Mouse (Mus musculus) midbrain, embryonic 11.5 days (tissue): ENCODE measurements around the gene Stkld1. TPM values are rescaled to one million over a fixed set of nuclear protein-coding genes. Genes with fewer than 3 reads are reported as not detected.
A peak's percentile ranks its signal among the peaks of the same experiment; 100 is the strongest.
"Not testable (repeated sequence)": the region's sequence is repeated elsewhere in the genome, so short reads cannot be mapped to it uniquely, and the experiment has no call there.

Source experiments
- ATAC-seq: fragments of 200-750 bp; cut with Nextera tagmentation; 2 replicates; pipeline ENCODE4 v1.8.0; 2017; ENCODE audit warnings: moderate TSS enrichment, moderate library complexity; ENCODE audit not compliant: low FRiP score
- DNase-seq: peaks from one replicate; pipeline ENCODE4 v3.0.0; 2015; ENCODE audit warnings: low spot score; ENCODE audit errors: missing footprints
- H3K27ac ChIP-seq: fragments of 300-500 bp; sonication (generic); 2 replicates; pipeline ENCODE4 v1.5.1; 2014; ENCODE audit warnings: low read depth, low read length
- H3K27me3 ChIP-seq: fragments of 300-500 bp; sonication (generic); 2 replicates; pipeline ENCODE4 v1.6.1; 2014; ENCODE audit warnings: mild to moderate bottlenecking, low read length, moderate library complexity, mixed read lengths; ENCODE audit not compliant: control insufficient read depth, insufficient read depth
- H3K36me3 ChIP-seq: fragments of 300-500 bp; sonication (generic); 2 replicates; pipeline ENCODE4 v1.6.1; 2014; ENCODE audit warnings: mild to moderate bottlenecking, low read length, moderate library complexity, mixed read lengths; ENCODE audit not compliant: control insufficient read depth, insufficient read depth
- H3K4me1 ChIP-seq: fragments of 300-500 bp; sonication (generic); 2 replicates; pipeline ENCODE4 v1.6.1; 2014; ENCODE audit warnings: low read length; ENCODE audit not compliant: control insufficient read depth, insufficient read depth
- H3K4me2 ChIP-seq: fragments of 300-500 bp; sonication (generic); 2 replicates; pipeline ENCODE4 v1.6.1; 2014; ENCODE audit warnings: mild to moderate bottlenecking, moderate library complexity
- H3K4me3 ChIP-seq: fragments of 300-500 bp; sonication (generic); 2 replicates; pipeline ENCODE4 v1.5.1; 2014; ENCODE audit warnings: low read depth, low read length
- H3K9ac ChIP-seq: fragments of 300-500 bp; sonication (generic); 2 replicates; pipeline ENCODE4 v1.6.1; 2014; ENCODE audit warnings: low read length
- H3K9me3 ChIP-seq: fragments of 300-500 bp; sonication (generic); 2 replicates; pipeline ENCODE4 v1.6.1; 2016; ENCODE audit warnings: low read length; ENCODE audit not compliant: control insufficient read depth
- whole genome bisulfite sequencing: fragments of 180-500 bp; shearing (Covaris S2); extraction: QIAGEN DNeasy Blood & Tissue Kit; methylation state at CpG from one replicate; pipeline ENCODE4 v1.1.7; 2014; 5-methylcytosine and 5-hydroxymethylcytosine counted together
- polyA plus RNA-seq: library from polyadenylated mRNA; unstranded; fragments of >200 nt; fragmentation: Nextera tagmentation; extraction: Ambion mirVana; gene quantifications from 2 replicates; pipeline ENCODE4 v1.2.1, GENCODE M21; 2014

Stkld1 gene
- 0.07 TPM in 1 of 2 replicates, not detected in the other for polyA plus RNA-seq

DNA sequence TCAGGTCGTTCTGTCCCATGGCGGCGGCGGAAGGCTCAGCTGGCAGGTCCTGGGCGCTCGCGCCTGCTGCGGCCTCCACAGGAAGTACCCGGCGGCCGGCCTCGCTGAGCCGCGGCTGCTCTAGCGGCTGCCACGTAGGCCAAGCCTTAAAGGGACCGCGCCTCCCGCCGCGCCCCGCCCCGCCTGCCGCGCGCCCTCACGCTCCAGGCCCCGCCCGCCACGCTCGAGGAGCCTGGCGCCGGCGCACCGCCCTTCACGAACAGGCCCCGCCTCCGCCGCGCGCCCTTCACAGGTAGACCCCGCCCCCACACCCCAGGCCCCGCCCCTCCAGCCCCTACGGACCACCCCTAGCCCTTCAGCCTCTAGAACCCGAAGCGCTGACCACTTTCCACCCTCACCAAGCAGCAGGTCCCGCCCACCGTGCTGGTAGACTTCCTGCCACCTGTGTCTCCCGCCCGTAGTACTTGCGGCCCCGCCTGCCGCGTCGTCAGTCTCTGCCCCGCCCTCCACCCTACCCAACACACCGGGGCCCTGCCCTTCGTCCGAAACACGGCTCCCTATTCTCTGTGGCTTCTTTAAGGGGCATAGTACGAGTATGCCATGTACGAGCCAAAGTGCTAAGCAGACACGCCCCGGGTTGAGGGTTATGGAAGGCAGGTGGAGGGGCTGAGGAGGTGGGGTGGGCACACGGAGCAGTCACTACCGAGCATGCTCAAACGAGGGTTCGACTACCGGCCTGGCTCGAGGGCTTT lies at the start of gene Stkld1, which contains the start of gene Surf4:
Stkld1 (plus strand) TSS at position 744 of the 752 bp plus-strand sequence.
Surf4 (minus strand) TSS at position 625 of the 752 bp plus-strand sequence.
- Histone ChIP-seq H3K36me3 (no peaks in the 10 kb centered on the region), H3K4me3 (peak within 1 kb of the TSS; percentile 97), H3K4me1 (peaks cover 8% of the 10 kb centered on the region), H3K4me2 (peak within 1 kb of the TSS; percentile 86), H3K27me3 (no peaks in the 10 kb centered on the region), H3K9ac (peak within 1 kb of the TSS; percentile 97), H3K9me3 (no peaks in the 10 kb centered on the region), H3K27ac (peak within 1 kb of the TSS; percentile 68)
- ATAC-seq (peak; percentile 96), DNase-seq (peak; percentile 99)
- WGBS = 1% methylated on average over 43 of the region's 70 CpGs

DNA sequence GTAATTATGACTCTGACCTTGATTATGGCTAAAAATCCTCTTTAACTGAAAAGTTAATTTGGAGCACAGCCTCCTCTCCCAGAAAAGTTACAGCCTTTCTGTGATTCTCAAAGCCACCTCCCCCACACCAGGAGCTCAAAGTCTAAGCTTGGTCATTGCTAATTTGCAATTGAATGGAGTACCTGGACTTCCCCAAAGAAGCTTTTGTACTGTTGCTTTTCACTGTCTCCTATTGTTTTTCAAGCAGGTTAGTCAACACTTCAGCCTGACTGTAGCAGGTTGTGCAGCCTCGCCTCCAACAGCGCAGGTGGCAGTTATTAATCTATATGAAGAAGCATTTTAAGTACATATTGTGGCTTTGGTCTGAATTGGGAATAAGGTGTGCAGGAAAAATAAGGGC lies 48.3 kb upstream of the Stkld1 start:
- 75% methylated on average over 2 of the region's 2 CpGs for WGBS
- not testable (repeated sequence) for H3K9ac ChIP-seq, H3K4me2 ChIP-seq, H3K4me1 ChIP-seq, H3K27ac ChIP-seq, ATAC-seq, H3K9me3 ChIP-seq, DNase-seq, H3K4me3 ChIP-seq, H3K27me3 ChIP-seq, H3K36me3 ChIP-seq

DNA sequence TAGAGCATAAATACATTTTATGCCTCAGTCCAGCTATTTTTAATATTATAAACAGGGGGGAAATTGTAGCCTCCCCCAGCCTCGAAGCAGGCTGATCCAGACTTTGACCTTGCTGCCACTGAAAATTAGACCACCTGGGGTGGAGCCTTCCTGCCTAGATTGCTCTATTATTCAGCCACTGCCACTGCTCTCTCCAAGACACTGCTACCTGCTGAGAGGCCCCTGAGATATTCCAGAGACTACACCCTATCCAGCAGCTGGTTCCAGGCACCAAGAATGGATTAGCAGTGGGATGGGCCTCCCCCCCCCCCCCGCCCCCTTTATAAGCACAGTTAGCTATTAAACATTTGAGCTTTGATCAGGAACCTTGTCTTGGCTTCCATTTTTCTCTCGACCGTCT lies 47.7 kb upstream of the Stkld1 start:
- WGBS = 56% methylated on average over 4 of the region's 4 CpGs
- not testable (repeated sequence) for H3K27me3 ChIP-seq, ATAC-seq, H3K4me3 ChIP-seq, H3K4me2 ChIP-seq, H3K27ac ChIP-seq, H3K9ac ChIP-seq, H3K4me1 ChIP-seq, H3K36me3 ChIP-seq, H3K9me3 ChIP-seq, DNase-seq

DNA sequence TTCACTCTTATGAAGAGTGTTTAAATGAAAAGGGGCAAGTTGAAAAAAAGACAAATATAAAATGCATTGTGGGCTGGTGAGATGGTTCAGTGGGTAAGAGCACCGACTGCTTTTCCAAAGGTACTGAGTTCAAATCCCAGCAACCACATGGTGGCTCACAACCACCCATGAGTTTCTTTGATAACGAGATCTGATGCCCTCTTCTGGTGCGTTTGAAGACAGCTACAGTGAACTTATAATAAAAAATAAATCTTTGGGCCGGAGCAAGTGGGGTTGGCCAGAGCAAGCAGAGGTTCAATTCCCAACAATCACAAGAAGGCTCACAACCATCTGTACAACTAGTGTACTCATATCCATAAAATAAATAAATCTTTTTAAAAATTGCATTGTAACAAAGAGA lies 37.9 kb upstream of the Stkld1 start:
- WGBS = 90% methylated on average over 4 of the region's 4 CpGs
- peaks cover 36% of the 10 kb centered on the region for H3K36me3 ChIP-seq
- H3K27ac ChIP-seq = no peak overlapping the region
- no peak for ATAC-seq
- no peak for DNase-seq
- no peak overlapping the region for H3K4me2 ChIP-seq
- H3K4me3 ChIP-seq = no peak overlapping the region
- H3K9ac ChIP-seq = no peak overlapping the region
- H3K27me3 ChIP-seq = no peaks in the 10 kb centered on the region
- H3K4me1 ChIP-seq = no peaks in the 10 kb centered on the region
- H3K9me3 ChIP-seq = no peaks in the 10 kb centered on the region

DNA sequence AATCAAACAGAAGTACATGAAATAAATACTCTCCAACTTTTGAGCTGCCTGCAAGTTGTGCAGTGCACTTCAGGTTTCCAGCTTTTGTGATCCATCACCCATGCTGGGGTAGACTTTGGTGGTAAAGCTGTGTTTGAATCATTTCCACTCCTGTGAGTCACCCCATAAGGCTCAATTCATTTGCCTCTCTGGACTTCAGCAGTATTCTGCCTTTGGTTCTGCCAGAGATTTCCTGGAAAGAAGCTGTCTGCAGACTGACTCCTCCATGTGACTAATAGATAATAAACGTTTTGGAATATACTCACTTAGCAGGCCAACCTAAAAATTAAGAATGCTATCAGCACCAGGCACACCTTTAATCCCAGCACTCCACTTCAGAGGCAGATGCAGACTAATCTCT lies 33.1 kb upstream of the Stkld1 start:
- Histone ChIP-seq H3K4me3 (no peak overlapping the region), H3K27ac (no peak overlapping the region), H3K27me3 (no peaks in the 10 kb centered on the region), H3K4me1 (peaks cover 18% of the 10 kb centered on the region), H3K9ac (no peak overlapping the region), H3K9me3 (no peaks in the 10 kb centered on the region), H3K4me2 (no peak overlapping the region), H3K36me3 (peaks cover 17% of the 10 kb centered on the region)
- no peak for DNase-seq
- no peak for ATAC-seq
- 71% methylated on average over 1 of the region's 1 CpGs for WGBS

DNA sequence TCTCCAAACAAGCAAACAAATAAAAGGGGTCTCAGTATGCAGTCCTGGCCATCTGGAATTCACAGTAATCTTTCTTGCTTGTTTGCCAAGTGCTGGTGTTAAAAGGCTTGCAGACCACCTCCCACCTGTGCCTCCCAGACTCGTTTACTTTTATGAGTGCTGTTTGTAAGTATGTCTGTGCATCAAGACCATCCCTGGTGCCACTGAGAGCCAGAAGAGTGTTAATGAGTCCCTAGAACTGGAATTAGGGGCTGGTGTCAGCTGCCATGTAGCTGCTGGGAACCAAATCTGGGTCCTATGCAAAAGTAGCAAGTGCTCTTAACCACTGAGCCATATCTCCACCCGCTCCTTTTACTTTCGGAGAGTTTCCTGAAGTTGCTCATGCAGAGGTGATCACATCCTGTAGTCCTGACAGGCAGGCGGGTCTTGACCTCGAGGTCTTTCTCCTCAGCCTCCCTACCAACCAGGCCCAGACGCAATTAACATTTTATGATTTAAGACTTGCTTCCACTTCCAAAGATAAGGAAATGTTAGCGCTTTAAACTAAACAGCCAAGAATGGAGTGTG lies 31.9 kb upstream of the Stkld1 start:
- Histone ChIP-seq H3K36me3 (peaks cover 22% of the 10 kb centered on the region), H3K9ac (peak overlapping the region; percentile 77), H3K4me3 (peak overlapping the region; percentile 74), H3K27me3 (no peaks in the 10 kb centered on the region), H3K9me3 (no peaks in the 10 kb centered on the region), H3K4me2 (peak overlapping the region; percentile 81), H3K4me1 (peaks cover 18% of the 10 kb centered on the region), H3K27ac (no peak overlapping the region)
- DNase-seq (peak; percentile 69), ATAC-seq (no peak)
- WGBS = 14% methylated on average over 7 of the region's 7 CpGs

DNA sequence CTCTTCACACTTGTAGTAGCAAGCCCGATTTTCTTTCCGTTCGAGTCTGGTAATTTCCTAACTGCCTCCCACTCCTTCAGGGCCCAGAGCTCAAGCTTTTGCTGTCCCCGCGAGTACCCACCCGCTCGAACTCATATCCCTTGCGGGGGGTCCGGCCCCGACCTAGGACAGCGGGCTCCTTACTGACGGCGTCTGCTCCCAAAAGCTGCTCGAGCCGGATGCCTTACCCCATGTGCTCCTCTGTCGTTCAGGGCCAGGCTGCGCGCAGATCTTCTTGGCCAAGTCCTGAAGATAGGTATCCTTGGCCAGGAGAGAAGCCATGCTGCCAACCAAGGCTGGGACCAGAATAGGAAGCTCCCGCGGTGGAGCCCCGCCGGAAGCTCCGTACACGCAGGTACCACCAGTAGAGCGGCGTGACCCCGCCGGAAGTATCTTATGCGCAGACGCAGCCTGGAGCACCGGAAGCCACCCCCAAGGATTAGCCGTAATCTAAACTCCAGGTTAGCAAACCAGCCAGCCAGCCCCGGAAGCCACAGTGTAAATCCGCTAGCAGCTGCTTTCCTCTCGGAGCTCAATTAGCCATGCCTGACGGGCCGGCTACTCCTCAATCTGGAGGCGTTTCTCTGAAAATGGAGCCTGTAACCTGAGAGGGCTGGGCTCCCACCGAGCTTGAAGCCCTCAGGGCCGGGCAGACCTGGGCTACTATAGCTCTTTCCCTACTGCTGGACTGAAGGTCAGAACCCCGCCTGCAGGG lies 31.2 kb upstream of the Stkld1 start, which contains the start of gene Surf6:
Surf6 (minus strand) TSS at position 413 of the 754 bp plus-strand sequence.
- under 1% methylated on average over 41 of the region's 41 CpGs for WGBS
- peak within 1 kb of the TSS; percentile 77 for H3K9ac ChIP-seq

DNA sequence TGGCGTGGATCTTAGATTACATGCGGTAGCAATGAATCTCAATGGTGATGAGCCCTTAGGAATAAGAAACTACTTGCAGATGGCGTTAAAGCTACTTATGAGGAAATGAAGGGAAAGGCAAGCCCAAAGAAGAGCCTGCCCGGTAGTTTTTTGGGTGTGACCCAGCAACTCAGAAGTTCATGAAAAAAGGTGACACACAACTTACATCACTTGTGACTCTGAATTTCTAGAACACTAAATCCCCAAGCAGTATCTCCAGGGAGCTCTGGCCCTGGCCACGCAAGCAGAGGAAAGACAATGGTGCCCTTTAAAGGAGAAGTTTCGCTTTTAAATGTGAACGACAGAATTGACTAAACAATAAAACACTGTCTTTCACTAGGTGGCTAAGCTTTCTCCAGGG lies 30.5 kb upstream of the Stkld1 start:
- H3K4me3 ChIP-seq = peak overlapping the region; percentile 74
- WGBS = 16% methylated on average over 7 of the region's 7 CpGs
- DNase-seq = no peak
- ATAC-seq = no peak
- H3K4me1 ChIP-seq = peaks cover 18% of the 10 kb centered on the region
- H3K4me2 ChIP-seq = peak overlapping the region; percentile 81
- H3K36me3 ChIP-seq = peaks cover 21% of the 10 kb centered on the region
- no peaks in the 10 kb centered on the region for H3K27me3 ChIP-seq
- H3K9ac ChIP-seq = peak overlapping the region; percentile 77
- H3K27ac ChIP-seq = peak overlapping the region; percentile 79
- no peaks in the 10 kb centered on the region for H3K9me3 ChIP-seq

More for the DNA sequence above, 31.2 kb upstream of the Stkld1 start, which contains the start of gene Surf6:
- H3K27me3 ChIP-seq = no peaks in the 10 kb centered on the region
- peak; percentile 96 for ATAC-seq
- peaks cover 18% of the 10 kb centered on the region for H3K4me1 ChIP-seq
- H3K27ac ChIP-seq = peak within 1 kb of the TSS; percentile 79
- H3K4me2 ChIP-seq = peak within 1 kb of the TSS; percentile 81
- DNase-seq = peak; percentile 98
- H3K9me3 ChIP-seq = no peaks in the 10 kb centered on the region
- peaks cover 21% of the 10 kb centered on the region for H3K36me3 ChIP-seq
- peak within 1 kb of the TSS; percentile 74 for H3K4me3 ChIP-seq
